Mouse (Mus musculus): Measurements from ENCODE around the gene D630045J12Rik. TPM values are rescaled to one million over a fixed set of nuclear protein-coding genes. Genes with fewer than 3 reads are reported as not detected.
A peak's percentile ranks its signal among the peaks of the same experiment; 100 is the strongest.

Gene D630045J12Rik
- total and polyA plus RNA-seq, 2 experiments from 2014 or later = 7.6 to 31.9 TPM

GRCm38 (mm10) chr6:38144161-38144998 is 109.4 kb downstream of the D630045J12Rik start:
- Histone ChIP-seq H3K9ac (replicated peaks; ENCODE audit: low read length) (no peak overlapping the region), H3K4me1 (ENCODE audit: insufficient read depth, low read length) (0 out of 2 replicates have a peak, but pooled peaks cover 3% of the 10 kb centered on the region), H3K27ac (no peak overlapping the region), H3K4me2 (ENCODE audit: low read depth, low read length) (no peak overlapping the region), H3K9me3 (ENCODE audit: low read length) (no peaks in the 10 kb centered on the region), H3K36me3 (ENCODE audit: insufficient read depth, low read length) (peaks cover 40% of the 10 kb centered on the region; the same call in 1 of the 2 replicates), H3K4me3 (ENCODE audit: low read length) (no peak overlapping the region), H3K27me3 (ENCODE audit: insufficient read depth, low read length) (no peaks in the 10 kb centered on the region)
- no peak for TF ChIP-seq CTCF (IDR thresholded peaks at IDR 0.05; ENCODE audit: low read depth)
- WGBS = 52% methylated on average over 9 of the region's 9 CpGs
- ATAC-seq (no peak), DNase-seq (ENCODE audit: low spot score) (peak; percentile 26)

- DNase-seq (ENCODE audit: low spot score) = no peak
- Histone ChIP-seq H3K9ac (replicated peaks; ENCODE audit: low read length) (no peak overlapping the region), H3K27me3 (ENCODE audit: insufficient read depth, low read length) (no peaks in the 10 kb centered on the region), H3K36me3 (ENCODE audit: insufficient read depth, low read length) (peaks cover 24% of the 10 kb centered on the region), H3K4me2 (ENCODE audit: low read depth, low read length) (no peak overlapping the region), H3K4me3 (ENCODE audit: low read length) (no peak overlapping the region), H3K27ac (no peak overlapping the region), H3K4me1 (ENCODE audit: insufficient read depth, low read length) (0 out of 2 replicates have a peak, but pooled peaks cover 3% of the 10 kb centered on the region), H3K9me3 (ENCODE audit: low read length) (no peaks in the 10 kb centered on the region)
- ATAC-seq = no peak
- no peak for TF ChIP-seq CTCF (IDR thresholded peaks at IDR 0.05; ENCODE audit: low read depth)
- 91% methylated on average over 9 of the region's 9 CpGs for WGBS
Measured at GRCm38 (mm10) chr6:38140402-38140801, 113.4 kb downstream of the D630045J12Rik start.

- 89% methylated on average over 3 of the region's 3 CpGs for WGBS
- Histone ChIP-seq H3K36me3 (ENCODE audit: insufficient read depth, low read length) (peaks cover 24% of the 10 kb centered on the region), H3K9me3 (ENCODE audit: low read length) (no peaks in the 10 kb centered on the region), H3K4me1 (ENCODE audit: insufficient read depth, low read length) (0 out of 2 replicates have a peak, but pooled peaks cover under 1% of the 10 kb centered on the region), H3K27me3 (ENCODE audit: insufficient read depth, low read length) (no peaks in the 10 kb centered on the region), H3K9ac (replicated peaks; ENCODE audit: low read length) (no peak overlapping the region), H3K4me3 (ENCODE audit: low read length) (no peak overlapping the region), H3K4me2 (ENCODE audit: low read depth, low read length) (no peak overlapping the region), H3K27ac (no peak overlapping the region)
- TF ChIP-seq CTCF (IDR thresholded peaks at IDR 0.05; ENCODE audit: low read depth) = no peak
- ATAC-seq = no peak
- DNase-seq (ENCODE audit: low spot score) = no peak
Measured at GRCm38 (mm10) chr6:38139086-38139485, 114.7 kb downstream of the D630045J12Rik start.

- TF ChIP-seq CTCF (IDR thresholded peaks at IDR 0.05; ENCODE audit: low read depth) = no peak
- Histone ChIP-seq H3K4me1 (ENCODE audit: insufficient read depth, low read length) (no peaks in the 10 kb centered on the region), H3K36me3 (ENCODE audit: insufficient read depth, low read length) (peaks cover 11% of the 10 kb centered on the region), H3K4me3 (ENCODE audit: low read length) (no peak overlapping the region), H3K9me3 (ENCODE audit: low read length) (no peaks in the 10 kb centered on the region), H3K4me2 (ENCODE audit: low read depth, low read length) (no peak overlapping the region), H3K27me3 (ENCODE audit: insufficient read depth, low read length) (no peaks in the 10 kb centered on the region), H3K27ac (no peak overlapping the region), H3K9ac (replicated peaks; ENCODE audit: low read length) (no peak overlapping the region)
- WGBS = 78% methylated on average over 8 of the region's 8 CpGs
- DNase-seq (ENCODE audit: low spot score) (no peak), ATAC-seq (no peak)
Measured at GRCm38 (mm10) chr6:38134806-38135559, 118.8 kb downstream of the D630045J12Rik start.

GRCm38 (mm10) chr6:38131801-38132231 is 122.0 kb downstream of the D630045J12Rik start:
- Histone ChIP-seq H3K36me3 (ENCODE audit: insufficient read depth, low read length) (peaks cover 25% of the 10 kb centered on the region; the same call in 1 of the 2 replicates), H3K4me1 (ENCODE audit: insufficient read depth, low read length) (no peaks in the 10 kb centered on the region), H3K4me3 (ENCODE audit: low read length) (no peak overlapping the region), H3K9ac (replicated peaks; ENCODE audit: low read length) (no peak overlapping the region), H3K9me3 (ENCODE audit: low read length) (no peaks in the 10 kb centered on the region), H3K27ac (no peak overlapping the region), H3K27me3 (ENCODE audit: insufficient read depth, low read length) (no peaks in the 10 kb centered on the region), H3K4me2 (ENCODE audit: low read depth, low read length) (no peak overlapping the region)
- TF ChIP-seq CTCF (IDR thresholded peaks at IDR 0.05; ENCODE audit: low read depth) = no peak
- DNase-seq (ENCODE audit: low spot score) = peak; percentile 45
- ATAC-seq = 0 out of 2 replicates have a peak, but pooled peaks have one; percentile 27
- WGBS = 54% methylated on average over 4 of the region's 4 CpGs

GRCm38 (mm10) chr6:38129883-38130282 is 123.9 kb downstream of the D630045J12Rik start:
- H3K27ac ChIP-seq = no peak overlapping the region
- peak; percentile 28 for TF ChIP-seq CTCF (IDR thresholded peaks at IDR 0.05; ENCODE audit: low read depth)
- no peaks in the 10 kb centered on the region for H3K27me3 ChIP-seq (ENCODE audit: insufficient read depth, low read length)
- no peak overlapping the region for H3K9ac ChIP-seq (replicated peaks; ENCODE audit: low read length)
- WGBS = 96% methylated on average over 5 of the region's 5 CpGs
- no peak overlapping the region for H3K4me3 ChIP-seq (ENCODE audit: low read length)
- no peak for ATAC-seq
- no peak overlapping the region for H3K4me2 ChIP-seq (ENCODE audit: low read depth, low read length)
- H3K9me3 ChIP-seq (ENCODE audit: low read length) = no peaks in the 10 kb centered on the region
- H3K36me3 ChIP-seq (ENCODE audit: insufficient read depth, low read length) = peaks cover 30% of the 10 kb centered on the region; the same call in 1 of the 2 replicates
- no peak for DNase-seq (ENCODE audit: low spot score)
- no peaks in the 10 kb centered on the region for H3K4me1 ChIP-seq (ENCODE audit: insufficient read depth, low read length)

All from hindbrain, postnatal 0 days (tissue).